Mouse (Mus musculus) stomach, postnatal 0 days (tissue): ENCODE results near the gene Slc7a7.

Experiments
- CTCF ChIP-seq: IDR thresholded peaks from 2 replicates; pipeline ENCODE4 v1.5.1; 2016; ENCODE audit warnings: antibody characterized with exemption, low read depth, mild to moderate bottlenecking, moderate library complexity
- EP300 ChIP-seq: optimal IDR thresholded peaks from 2 replicates; pipeline ENCODE3; 2016; ENCODE audit warnings: antibody characterized with exemption

DNA sequence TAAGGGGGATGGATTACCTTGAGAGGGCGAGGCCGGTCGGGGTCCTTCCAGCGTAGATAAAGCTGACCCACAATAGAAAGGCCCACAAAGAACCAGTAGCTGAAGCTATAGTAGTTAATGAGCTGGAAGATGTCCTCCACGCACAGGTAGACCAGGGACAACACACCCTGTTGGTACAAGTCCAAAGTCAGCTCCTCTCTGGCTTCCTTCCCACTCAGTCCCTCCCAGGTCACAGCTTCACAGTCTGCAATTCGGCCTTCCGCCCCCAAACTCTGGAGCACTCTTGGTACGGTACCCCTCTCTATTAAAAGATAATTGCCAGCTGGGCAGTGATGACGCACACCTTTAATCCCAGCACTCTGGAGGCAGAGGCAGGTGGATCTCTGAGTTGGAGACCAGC lies 44.7 kb downstream of the Slc7a7 start:
- TF ChIP-seq CTCF (no peak), EP300 (no peak)
